Mouse (Mus musculus): ENCODE measurements around the gene Tmub2.

- no peak for TF ChIP-seq CTCF (conservative IDR thresholded peaks at IDR 0.05; ENCODE audit: insufficient read depth, insufficient read length, low read depth, low read length)
- TF ChIP-seq POLR2A (IDR thresholded peaks at IDR 0.05; ENCODE audit: low read depth, low read length): no peak
Observed at GRCm38 (mm10) chr11:102304141-102304540, 19.4 kb downstream of the Tmub2 start.
